Mouse (Mus musculus): ENCODE results near the gene Arid3a. TPM values are rescaled to one million over a fixed set of nuclear protein-coding genes. Genes with fewer than 3 reads are reported as not detected.

The Arid3a gene
- polyA plus RNA-seq, 1 experiment from 2014 or later, result 3.2 TPM

DNA sequence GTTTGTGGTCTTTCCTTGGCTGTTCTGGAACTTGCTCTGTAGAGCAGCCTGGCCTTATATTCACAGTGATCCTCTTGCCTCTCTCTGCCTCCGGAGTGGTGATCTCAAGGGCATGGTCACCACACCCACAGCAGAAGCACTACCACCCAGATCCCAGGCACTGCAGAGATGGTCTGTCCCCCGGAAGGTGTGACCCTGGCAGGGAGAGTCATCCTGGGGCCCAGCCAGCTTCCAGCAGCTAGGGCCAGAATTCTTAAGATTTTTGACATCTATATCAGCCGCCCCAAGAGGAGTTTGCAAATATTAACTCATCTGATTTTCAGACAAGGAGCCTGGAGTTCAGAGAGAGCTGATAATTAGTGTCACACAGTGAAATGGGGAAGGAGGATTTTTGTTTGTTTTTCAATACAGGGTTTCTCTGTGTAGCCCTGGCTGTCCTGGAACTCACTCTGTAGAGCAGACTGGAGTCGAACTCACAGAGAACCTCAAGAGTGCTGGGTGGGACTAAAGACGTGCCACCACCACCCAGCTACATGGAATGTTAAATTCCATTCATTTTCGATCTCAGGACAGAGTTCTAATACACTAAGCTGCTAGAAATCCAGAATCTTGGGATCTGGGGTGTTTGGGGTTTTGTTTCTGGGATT, 59.5 kb downstream of the Arid3a start:
- Histone ChIP-seq H3K36me3 (no peaks in the 10 kb centered on the region), H3K27me3 (peaks cover 39% of the 10 kb centered on the region), H3K9ac (peak overlapping the region; percentile 64), H3K9me3 (no peaks in the 10 kb centered on the region), H3K4me3 (peak overlapping the region; percentile 56), H3K4me2 (peak overlapping the region; percentile 96), H3K27ac (replicated peaks) (peak overlapping the region; percentile 93), H3K4me1 (replicated peaks) (peaks cover 50% of the 10 kb centered on the region)
- ATAC-seq (ENCODE audit: low FRiP score, low read depth), result no peak
- 36% methylated on average over 6 of the region's 6 CpGs for WGBS

- H3K4me1 ChIP-seq (replicated peaks), result peaks cover 44% of the 10 kb centered on the region
- 4% methylated on average over 11 of the region's 11 CpGs for WGBS
- H3K27ac ChIP-seq (replicated peaks), result no peak overlapping the region
- H3K27me3 ChIP-seq, result peaks cover 39% of the 10 kb centered on the region
- H3K4me2 ChIP-seq, result peak overlapping the region; percentile 96; the same call in 1 of the 2 replicates
- H3K4me3 ChIP-seq, result peak overlapping the region; percentile 1; the same call in 1 of the 2 replicates
- no peaks in the 10 kb centered on the region for H3K36me3 ChIP-seq
- no peak overlapping the region for H3K9ac ChIP-seq
- no peak for ATAC-seq (ENCODE audit: low FRiP score, low read depth)
- H3K9me3 ChIP-seq, result no peaks in the 10 kb centered on the region
These were observed 60.1 kb downstream of the Arid3a start for GRCm38 (mm10) chr10:79986963-79987362.

GRCm38 (mm10) chr10:79987771-79988505, 61.1 kb downstream of the Arid3a start:
- ATAC-seq (ENCODE audit: low FRiP score, low read depth), result no peak

DNA sequence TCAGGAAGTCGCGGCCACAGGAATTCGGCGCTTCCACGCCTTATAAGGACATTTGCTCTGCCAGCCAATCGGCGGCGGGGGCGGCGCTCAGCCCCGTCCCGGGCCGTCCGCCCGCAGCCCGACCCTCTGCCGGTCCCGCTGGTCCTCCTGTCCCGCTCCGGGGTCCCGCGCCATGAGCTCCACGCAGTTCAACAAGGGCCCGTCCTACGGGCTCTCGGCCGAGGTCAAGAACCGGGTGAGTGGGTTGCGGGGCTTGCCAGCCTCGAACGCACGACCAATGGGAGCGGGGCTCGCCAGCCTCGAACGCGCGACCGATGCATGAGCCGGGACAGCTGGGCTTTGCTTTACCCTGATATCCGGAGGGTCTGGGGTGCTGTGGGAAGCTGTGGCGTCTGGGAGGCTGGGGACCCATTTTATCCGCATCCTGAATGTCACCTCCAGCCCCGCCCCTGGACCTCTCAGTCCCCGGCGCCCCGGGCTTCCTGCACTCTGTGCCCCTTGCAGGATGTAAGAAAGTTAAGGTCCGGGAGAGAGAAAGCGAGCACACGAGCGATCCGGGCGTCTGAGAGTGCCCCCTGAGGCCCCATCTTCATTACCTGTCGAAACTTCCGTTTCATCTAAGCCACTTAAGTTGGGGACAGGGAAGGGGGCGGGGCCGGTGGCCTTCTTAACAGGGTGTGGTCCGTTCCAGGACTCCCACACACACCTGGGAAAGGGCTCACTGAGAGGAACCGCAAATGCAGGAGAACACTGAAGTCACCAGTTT, 61.8 kb downstream of the Arid3a start, which contains the start of gene Cnn2:
Gene Cnn2, plus strand, starts transcription at position 79 of the 766 bp plus-strand sequence.
- H3K9ac ChIP-seq, result peak within 1 kb of the TSS; percentile 47
- under 1% methylated on average over 51 of the region's 59 CpGs for WGBS
- H3K9me3 ChIP-seq, result no peaks in the 10 kb centered on the region
- peaks cover 39% of the 10 kb centered on the region for H3K27me3 ChIP-seq
- H3K4me2 ChIP-seq, result peak within 1 kb of the TSS; percentile 75
- peak within 1 kb of the TSS; percentile 47 for H3K4me3 ChIP-seq
- H3K4me1 ChIP-seq (replicated peaks), result peaks cover 30% of the 10 kb centered on the region
- H3K27ac ChIP-seq (replicated peaks), result no peak within 1 kb of the TSS
- no peak for ATAC-seq (ENCODE audit: low FRiP score, low read depth)
- no peaks in the 10 kb centered on the region for H3K36me3 ChIP-seq

More at GRCm38 (mm10) chr10:79987771-79988505, 61.1 kb downstream of the Arid3a start:
- WGBS, result 10% methylated on average over 27 of the region's 27 CpGs
- Histone ChIP-seq H3K36me3 (no peaks in the 10 kb centered on the region), H3K4me3 (peak overlapping the region; percentile 47), H3K9me3 (no peaks in the 10 kb centered on the region), H3K4me2 (peak overlapping the region; percentile 75), H3K27me3 (peaks cover 39% of the 10 kb centered on the region), H3K27ac (replicated peaks) (no peak overlapping the region), H3K4me1 (replicated peaks) (peaks cover 36% of the 10 kb centered on the region), H3K9ac (peak overlapping the region; percentile 47)

DNA sequence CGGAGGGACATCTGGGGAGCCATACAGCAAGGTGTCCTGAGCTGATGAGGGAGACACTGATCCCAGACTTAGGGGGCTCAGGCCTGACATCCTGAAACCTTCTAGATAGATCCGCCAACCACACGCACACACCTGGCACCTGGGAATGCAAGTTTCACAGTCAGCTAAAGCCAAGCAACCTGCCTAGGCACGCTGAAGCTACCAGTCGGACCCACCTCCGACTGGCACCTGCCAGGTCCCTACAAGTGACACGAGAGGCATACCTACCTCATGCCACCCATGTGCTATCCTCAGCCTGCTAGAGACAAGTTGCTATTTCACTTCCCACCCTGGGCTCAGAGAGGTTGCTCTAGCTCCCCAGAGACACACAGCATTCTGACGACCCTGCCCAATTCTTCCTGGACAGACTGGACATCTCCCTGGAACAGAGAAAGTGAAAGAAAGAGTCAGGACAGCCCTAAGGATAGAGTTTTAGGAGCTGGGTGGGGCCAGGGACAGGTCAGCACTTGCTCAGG, 62.5 kb downstream of the Arid3a start:
- no peak for ATAC-seq (ENCODE audit: low FRiP score, low read depth)
- Histone ChIP-seq H3K27ac (replicated peaks) (no peak overlapping the region), H3K4me3 (peak overlapping the region; percentile 47), H3K4me2 (peak overlapping the region; percentile 75), H3K27me3 (peaks cover 39% of the 10 kb centered on the region), H3K9ac (0 out of 2 replicates have a peak overlapping the region, but pooled peaks have one; percentile 47), H3K9me3 (no peaks in the 10 kb centered on the region), H3K4me1 (replicated peaks) (peaks cover 30% of the 10 kb centered on the region), H3K36me3 (no peaks in the 10 kb centered on the region)
- WGBS, result 33% methylated on average over 8 of the region's 8 CpGs

- H3K27me3 ChIP-seq, result peaks cover 39% of the 10 kb centered on the region
- no peak overlapping the region for H3K27ac ChIP-seq (replicated peaks)
- H3K4me1 ChIP-seq (replicated peaks), result peaks cover 30% of the 10 kb centered on the region
- H3K36me3 ChIP-seq, result no peaks in the 10 kb centered on the region
- 11% methylated on average over 15 of the region's 15 CpGs for WGBS
- no peak overlapping the region for H3K4me3 ChIP-seq
- no peak overlapping the region for H3K9ac ChIP-seq
- H3K4me2 ChIP-seq, result peak overlapping the region; percentile 75
- no peak for ATAC-seq (ENCODE audit: low FRiP score, low read depth)
- H3K9me3 ChIP-seq, result no peaks in the 10 kb centered on the region
These were observed 63.0 kb downstream of the Arid3a start for GRCm38 (mm10) chr10:79989870-79990269.

GRCm38 (mm10) chr10:79991099-79991498, 64.3 kb downstream of the Arid3a start:
- 58% methylated on average over 12 of the region's 12 CpGs for WGBS
- H3K9me3 ChIP-seq, result no peaks in the 10 kb centered on the region
- H3K4me2 ChIP-seq, result no peak overlapping the region
- no peak overlapping the region for H3K9ac ChIP-seq
- peaks cover 31% of the 10 kb centered on the region for H3K4me1 ChIP-seq (replicated peaks)
- H3K27ac ChIP-seq (replicated peaks), result no peak overlapping the region
- H3K27me3 ChIP-seq, result peaks cover 39% of the 10 kb centered on the region
- no peaks in the 10 kb centered on the region for H3K36me3 ChIP-seq
- ATAC-seq (ENCODE audit: low FRiP score, low read depth), result no peak
- no peak overlapping the region for H3K4me3 ChIP-seq

DNA sequence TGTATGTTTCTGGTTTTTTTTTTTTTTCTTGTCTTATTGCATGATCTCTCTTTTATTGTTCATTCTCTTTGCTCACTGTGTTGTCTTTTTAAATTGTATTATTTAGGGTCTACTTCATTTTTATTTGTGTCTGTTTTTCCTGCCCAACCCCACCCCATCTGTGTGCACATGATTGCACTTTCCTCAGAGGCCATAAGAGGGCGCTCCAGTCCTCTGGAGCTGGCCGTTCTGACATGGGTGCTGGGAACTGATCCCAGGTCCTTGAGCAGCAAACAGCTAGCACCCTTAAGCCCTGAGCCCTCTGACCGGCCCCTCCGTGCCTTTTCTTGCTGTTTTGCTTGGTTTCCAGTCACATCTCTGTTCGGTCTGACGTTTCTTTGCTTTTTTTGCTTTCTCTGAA, 64.7 kb downstream of the Arid3a start:
- Histone ChIP-seq H3K9me3 (no peaks in the 10 kb centered on the region), H3K27me3 (peaks cover 39% of the 10 kb centered on the region), H3K4me3 (no peak overlapping the region), H3K4me2 (no peak overlapping the region), H3K36me3 (no peaks in the 10 kb centered on the region), H3K27ac (replicated peaks) (no peak overlapping the region), H3K9ac (no peak overlapping the region), H3K4me1 (replicated peaks) (peaks cover 30% of the 10 kb centered on the region)
- ATAC-seq (ENCODE audit: low FRiP score, low read depth), result no peak
- WGBS, result 84% methylated on average over 6 of the region's 6 CpGs

DNA sequence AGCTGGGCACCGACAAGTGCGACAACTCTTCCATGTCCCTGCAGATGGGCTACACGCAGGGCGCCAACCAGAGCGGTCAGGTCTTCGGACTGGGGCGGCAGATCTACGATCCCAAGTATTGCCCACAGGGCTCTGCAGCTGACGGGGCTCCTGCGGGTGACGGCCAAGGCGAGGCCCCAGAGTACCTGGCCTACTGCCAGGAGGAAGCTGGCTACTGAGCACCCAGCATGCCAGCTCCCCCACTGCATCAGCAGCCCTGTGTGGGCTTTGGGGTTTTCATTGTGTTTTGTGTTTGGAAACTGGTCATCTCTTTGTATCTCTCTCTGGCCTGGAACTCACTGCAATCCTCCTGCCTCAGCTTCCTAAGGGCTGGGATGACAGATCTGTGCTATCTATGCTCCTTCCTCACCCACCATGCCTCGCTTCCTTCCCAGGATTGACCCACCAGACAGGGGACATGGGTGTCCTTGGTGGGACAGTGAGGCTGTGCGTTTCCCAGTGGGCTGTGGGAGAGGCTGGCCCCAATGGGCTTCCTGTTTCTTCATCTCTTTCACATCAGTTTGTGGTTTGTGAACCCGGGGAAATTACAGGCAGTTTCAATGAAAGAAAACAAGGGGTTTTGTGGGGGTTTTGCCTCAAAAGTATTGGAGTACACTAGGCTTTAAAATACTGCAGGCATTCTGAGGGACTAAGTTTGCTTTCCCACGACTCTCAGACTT, 67.7 kb downstream of the Arid3a start:
- 77% methylated on average over 16 of the region's 16 CpGs for WGBS

DNA sequence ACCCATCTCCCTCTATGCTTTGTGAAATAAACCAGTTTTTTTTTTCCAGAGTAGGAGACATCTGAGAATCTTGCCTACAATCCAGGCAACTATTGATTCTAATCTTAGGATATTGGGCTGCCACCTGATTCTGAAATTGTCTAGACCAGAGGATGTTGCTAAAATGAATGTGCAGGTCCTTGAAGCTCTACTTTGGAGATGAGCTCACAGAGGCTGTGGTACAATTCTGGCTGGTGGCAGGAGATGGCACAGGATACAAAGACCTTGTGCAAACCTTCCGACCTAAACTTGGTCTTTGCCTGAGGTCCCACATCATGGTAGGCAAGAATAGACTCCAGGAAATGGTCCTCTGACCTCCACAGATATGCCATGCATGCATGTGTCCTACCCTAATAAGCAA, 68.8 kb downstream of the Arid3a start:
- 0 out of 2 replicates have a peak overlapping the region, but pooled peaks have one; percentile 30 for H3K27ac ChIP-seq (replicated peaks)

More for the DNA sequence above, 67.7 kb downstream of the Arid3a start:
- Histone ChIP-seq H3K9ac (no peak overlapping the region), H3K4me2 (no peak overlapping the region), H3K27me3 (peaks cover 15% of the 10 kb centered on the region), H3K36me3 (no peaks in the 10 kb centered on the region), H3K9me3 (no peaks in the 10 kb centered on the region), H3K4me1 (replicated peaks) (peaks cover 29% of the 10 kb centered on the region), H3K27ac (replicated peaks) (no peak overlapping the region), H3K4me3 (no peak overlapping the region)
- ATAC-seq (ENCODE audit: low FRiP score, low read depth), result no peak

More for the DNA sequence above, 68.8 kb downstream of the Arid3a start:
- Histone ChIP-seq H3K9me3 (no peaks in the 10 kb centered on the region), H3K27me3 (peaks cover 8% of the 10 kb centered on the region), H3K4me1 (replicated peaks) (peaks cover 29% of the 10 kb centered on the region), H3K36me3 (no peaks in the 10 kb centered on the region), H3K9ac (no peak overlapping the region), H3K4me3 (no peak overlapping the region), H3K4me2 (peak overlapping the region; percentile 81)
- 0 out of 2 replicates have a peak, but pooled peaks have one; percentile 0 for ATAC-seq (ENCODE audit: low FRiP score, low read depth)
- WGBS, result 81% methylated on average over 1 of the region's 1 CpGs
